Mouse (Mus musculus) T-helper 17 cell (primary cell): ENCODE results near the gene Cadps.

Experiments
- in situ Hi-C, 2 experiments: fragments of 300-600 bp; cut with MboI, MseI; formaldehyde crosslinking; loops; 1 replicate in 1 of 2; 2 replicates in 1 of 2; pipeline ENCODE4 v1.15.1; 2025; ENCODE audit warnings: high pct_unique_total_duplicates in 2 of 2

Cadps gene

DNA sequence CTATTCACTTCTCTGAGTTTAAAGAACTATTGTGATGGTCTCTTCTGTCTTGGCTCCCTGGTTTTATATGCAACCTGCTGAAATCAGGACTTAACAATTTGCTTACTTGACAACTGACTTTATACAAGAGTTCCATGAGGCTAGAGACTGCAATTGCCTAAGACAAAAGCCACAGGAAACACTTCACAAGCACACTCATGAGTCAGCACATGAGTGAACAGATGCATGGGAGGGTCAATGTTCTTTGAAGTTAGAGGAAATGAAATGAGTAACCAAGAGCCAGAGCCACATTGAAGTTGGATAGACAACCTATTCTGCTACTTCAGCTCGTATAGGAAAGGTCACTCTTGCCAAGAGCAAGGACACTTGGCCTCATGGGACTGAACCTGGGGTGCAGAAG lies 71.1 kb downstream of the Cadps start:
- in situ Hi-C loops = no loop called here

DNA sequence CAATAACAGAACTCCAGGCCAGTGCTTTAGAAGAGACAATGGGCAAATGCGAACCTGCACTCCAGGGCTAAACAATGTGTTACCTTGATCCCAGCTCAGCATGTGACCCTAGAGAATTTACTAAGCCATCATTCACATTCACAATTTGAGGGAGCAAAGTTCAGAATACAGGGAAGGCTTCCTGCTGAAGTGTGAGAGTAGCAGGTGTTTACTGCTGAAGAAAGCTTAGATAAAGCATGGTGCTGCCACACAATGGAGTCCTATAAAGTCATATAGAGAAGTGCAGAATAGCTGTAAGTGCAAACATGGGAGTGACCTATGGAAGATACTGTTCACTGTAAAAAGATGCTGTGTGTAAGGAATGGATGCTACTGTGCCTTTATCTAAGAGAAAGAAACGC lies 91.9 kb downstream of the Cadps start:
- in situ Hi-C loops = loop anchor here in 1 of 2 experiments (5.0 to 10.0 kb wide), 2 partner anchors 401 to 1176 kb away; partner anchors contain the start of gene Ptprg

DNA sequence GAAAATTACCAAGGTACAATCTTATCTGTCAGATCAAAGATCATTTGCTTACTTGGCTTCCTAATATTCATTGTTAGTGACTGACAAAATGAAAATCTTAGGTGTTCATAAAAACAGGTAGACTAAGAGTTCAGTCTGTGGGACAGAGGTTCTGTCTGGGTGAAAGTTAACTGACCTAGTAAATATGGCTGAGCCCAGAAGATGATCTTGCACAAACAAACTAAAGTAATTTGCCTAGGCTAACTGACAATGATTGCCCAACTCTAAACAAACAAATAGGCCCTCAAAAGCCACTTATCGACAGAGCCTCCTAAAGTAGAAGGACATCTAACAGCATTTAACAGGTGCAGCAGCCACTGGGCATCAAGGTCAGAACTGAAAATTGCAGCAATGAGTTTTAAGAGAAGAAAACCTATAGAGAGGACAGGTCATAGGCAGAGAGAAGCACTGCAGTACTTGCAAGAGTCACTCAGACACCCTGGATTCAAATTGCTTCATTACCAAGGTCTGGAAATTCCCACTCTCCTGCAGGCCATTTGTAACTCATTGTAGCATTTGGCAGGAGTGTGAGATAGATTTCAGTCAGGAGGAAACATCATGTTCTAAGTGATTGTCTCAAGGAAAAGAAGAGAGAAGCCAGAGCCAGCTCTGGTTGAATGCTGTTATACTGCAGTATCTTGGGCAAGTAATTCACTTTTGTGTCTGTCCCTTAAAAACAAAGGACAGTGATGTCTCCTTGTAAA lies 100.3 kb downstream of the Cadps start:
- in situ Hi-C loops = no loop called here

DNA sequence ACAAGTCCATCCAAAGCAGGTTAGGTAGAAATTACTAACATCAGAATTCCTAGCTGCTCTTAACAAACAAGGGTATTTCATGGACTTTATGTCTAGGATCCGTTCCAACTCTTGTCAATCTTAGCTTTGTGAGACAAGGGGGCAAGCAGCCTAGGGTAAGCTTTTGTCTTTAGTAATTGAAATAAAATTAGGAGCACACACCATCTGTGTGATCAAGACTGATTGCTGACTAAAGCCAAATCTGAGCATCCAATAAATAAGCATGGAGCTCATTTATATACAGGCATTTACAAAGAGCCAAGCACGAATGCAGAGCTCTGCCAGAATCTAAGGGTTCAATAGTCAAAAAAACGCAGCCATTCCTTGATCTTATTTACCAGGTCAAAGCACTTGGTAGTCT lies 104.1 kb downstream of the Cadps start:
- in situ Hi-C loops = no loop called here

DNA sequence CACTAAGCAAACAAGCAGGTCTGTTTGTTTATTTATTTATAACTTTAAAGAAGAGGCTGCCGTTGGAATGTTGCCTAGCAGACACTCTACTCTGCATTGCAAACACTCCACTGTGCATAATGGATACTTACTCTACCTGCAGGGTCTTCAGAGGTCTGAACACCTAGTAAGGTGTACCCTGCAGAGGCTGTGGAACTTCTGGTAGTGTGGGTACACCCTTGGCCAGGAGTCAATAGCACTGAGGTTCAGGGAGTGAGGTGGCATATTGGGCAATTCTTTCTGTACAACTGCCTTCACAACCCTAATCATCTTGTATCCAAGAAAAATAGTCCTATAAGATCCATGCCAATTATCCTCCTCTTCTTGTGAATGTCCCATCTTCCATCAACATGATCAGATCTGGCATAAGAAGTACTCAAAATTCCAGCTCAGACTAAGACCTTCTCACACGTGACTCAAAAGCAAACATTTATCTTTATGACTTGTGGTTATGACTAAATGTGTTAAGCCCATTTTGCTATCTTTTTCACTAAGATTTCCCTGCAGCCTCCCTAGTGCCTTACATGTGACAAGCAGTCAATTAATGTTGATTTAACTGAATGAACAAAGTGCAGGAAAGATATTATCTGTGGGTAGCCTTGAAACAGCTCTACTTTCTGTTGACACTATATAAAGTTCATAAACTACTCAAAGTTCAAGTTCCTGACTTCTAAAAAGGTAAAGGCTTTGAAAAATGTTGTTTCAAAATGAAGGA lies 106.8 kb downstream of the Cadps start:
- in situ Hi-C loops = no loop called here

DNA sequence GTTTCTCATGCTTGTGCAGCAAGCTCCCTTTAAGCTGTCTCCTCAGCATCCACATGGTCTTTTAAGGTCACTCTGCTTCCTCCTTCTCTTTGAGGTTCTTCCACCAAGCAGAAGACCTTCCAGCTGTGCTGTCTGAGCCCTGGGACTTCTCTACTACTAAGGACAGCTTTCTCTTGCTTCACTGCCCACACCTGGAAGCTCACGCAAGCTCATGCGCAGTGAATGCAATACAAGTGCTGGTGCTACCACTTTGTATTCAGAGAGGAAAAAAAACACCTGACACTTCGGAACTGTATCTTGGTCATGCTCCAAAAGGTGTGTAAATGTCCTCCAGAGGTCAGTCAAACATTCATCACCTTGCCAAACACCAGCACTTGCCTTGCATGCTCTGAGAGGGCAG lies 115.5 kb downstream of the Cadps start:
- in situ Hi-C loops = no loop called here

DNA sequence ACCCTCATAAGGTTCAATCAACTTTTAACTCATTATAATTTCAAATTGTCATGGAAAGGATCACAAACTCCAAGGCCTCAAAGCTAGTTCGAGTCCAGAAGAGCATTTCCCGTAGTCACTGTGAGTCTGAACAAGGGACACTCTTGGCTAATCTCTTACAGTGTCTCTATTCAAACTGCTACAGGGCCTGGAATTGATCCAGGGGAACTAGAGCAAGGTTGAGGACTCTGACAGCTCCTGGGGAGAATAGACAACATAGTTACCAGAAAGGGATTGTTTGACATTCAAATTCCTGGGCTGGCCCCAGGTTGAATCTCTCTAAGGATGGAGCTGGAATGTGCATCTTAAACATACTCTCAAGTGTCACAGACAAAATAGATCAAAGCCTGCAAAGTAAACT lies 118.4 kb downstream of the Cadps start:
- in situ Hi-C loops = no loop called here

DNA sequence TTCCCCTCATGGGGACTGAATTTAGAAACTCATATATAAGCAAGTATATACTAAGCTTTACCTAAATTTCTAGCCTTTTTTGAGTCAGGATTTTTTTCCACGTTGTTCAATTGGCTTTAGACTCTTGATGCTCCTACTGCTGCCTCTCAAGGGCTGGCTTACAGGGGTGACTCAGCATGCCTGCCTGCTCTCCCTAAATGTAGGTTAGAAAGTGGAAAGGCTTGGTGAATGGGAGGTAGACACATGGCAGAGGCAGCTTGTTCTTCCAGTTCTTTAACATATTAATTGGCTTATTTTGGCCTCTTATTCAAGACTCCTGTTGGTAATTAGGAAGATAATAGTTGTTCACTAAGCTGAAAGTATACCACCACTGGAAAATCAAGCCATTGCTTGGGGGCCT lies 132.7 kb downstream of the Cadps start:
- in situ Hi-C loops = no loop called here

DNA sequence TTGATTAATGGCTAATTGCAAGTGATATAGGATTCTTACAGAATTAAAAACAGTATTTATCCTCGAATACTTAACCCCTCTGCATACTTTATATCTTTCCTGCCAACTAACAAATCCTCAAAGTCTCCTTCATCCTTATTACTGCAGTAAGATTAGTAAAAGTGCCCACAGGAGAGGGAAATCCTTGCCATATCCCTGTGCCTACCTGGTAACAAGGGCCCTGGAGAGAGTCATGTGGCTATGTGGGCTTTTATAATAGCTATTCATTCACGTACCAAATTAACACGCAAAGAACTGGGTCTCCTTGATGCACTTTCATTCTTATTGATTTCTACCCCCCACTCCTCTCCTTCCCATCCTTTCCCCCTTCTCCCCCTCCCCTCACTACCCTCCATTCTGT lies 137.9 kb downstream of the Cadps start:
- in situ Hi-C loops = no loop called here

DNA sequence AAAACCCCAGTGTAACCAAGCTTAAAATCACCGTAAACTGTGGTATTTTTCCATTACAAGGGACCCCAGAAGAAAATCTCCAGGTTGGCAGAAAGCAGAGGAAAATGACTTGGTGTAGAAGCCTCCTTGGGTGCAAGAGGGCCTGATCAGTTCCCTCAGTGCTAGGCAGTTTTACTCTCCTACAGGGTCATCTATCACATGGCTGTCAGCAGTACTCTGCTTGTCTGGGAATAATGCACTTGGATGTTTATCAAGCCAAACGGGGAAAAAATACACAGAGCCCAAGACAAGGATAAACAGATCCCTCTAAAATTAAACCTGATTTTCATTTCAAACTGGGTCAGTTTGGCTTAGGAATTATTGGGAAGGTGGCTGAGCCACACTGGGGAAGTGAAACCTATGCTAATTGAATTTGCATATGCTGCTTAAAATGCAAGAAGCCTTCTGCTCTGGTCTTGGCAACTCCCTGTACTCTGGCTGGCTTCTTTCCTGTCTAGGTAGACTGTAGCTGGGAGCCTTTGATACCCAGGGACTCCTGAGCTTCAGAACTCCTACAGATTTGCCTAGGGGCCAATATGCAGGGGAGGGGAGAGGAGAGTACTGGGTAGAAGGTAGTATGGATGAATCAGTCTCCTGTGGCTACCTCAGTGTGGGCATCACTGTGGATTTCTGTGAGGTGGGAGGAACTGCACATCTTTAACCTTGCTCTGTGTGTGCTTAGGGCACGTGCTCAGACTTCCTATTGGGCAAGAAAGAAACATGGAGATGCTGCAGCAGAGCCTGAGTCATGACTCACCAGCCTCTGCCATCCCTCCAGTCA lies 141.8 kb downstream of the Cadps start:
- in situ Hi-C loops = no loop called here

DNA sequence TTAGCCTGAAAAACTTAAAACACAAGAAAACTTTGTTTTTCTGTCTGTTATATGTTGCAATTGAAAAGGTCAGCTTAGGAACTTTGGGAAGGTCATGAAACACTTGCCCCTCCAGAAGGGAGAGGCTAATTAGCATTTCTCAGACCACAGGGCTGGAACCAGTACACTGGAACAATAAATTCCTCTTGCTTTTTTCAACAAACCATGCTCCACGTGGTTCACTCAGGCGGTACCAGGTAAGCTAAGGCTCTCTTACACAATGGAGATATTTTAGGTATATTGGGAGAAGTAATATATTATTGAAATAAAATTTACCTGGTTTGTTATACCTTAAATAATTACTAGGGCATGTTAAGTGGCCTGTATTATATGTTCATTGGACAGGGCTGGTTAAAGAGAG lies 161.4 kb downstream of the Cadps start:
- in situ Hi-C loops = no loop called here

DNA sequence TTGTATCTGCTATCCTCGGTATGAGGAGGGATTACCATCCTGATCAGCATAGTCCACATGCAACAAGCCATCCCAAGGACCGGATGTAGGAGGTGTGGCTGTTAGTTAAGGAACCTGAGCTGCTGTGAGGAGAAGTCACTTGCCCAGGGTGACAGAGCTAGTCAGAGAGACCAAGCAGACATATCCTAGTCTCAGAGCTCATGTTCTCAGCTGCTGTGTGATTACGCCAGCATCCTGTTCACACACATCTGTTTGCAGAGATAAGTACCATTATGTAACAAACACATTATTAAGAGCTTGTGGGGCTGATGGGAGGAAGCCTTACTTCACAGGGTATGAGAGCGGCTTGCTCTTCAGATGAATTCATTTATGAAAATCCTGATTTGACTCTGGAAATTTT lies 165.5 kb downstream of the Cadps start:
- in situ Hi-C loops = no loop called here

DNA sequence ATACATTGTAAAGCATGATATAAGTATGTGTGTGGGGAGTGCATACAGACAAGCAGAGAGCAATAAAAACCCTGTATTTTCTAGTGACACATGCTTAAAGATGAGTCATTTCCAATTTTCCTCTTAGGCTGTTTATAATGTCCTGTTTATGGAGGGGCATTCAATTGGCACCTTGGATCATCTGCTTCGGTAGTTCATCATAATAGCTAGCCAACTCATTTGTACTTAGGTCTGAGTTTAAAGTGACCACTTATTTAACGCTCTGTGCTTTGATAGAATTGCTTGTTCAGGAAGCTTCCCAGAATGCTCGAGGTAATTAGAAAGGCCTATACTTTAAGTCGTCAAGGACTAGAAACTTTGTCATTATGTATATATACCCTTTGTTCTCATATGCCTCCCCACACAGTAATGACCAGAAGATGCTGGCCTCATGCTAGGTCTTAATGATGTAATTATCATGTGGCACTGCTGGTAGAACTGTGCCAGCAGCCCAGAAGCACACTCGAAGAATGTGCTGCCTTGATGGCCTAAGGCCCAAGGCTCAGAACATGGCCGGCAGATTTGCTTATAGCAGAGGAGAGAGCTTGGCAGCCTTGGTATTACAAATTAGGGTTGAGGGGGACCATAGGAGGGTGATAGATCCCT lies 179.9 kb downstream of the Cadps start:
- in situ Hi-C loops = no loop called here

DNA sequence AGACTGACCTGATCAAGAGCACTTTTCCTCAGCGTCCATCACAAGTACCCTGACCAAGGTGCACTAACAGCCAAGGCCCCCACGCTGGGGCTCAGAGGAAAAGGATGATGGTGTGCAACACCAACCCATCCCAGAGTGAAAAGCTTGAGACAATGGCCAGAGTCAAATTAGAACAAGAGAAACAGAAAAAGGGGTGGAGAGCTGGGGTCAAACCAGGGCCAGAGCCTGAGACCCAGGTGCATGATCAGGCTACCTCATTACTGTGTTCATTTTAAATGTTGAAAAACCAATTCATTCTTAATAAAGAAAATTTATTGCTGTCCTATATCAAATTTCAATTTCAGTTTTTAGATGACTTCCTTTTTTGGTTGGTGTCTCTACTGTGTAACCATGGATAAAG lies 184.1 kb downstream of the Cadps start:
- in situ Hi-C loops = no loop called here

DNA sequence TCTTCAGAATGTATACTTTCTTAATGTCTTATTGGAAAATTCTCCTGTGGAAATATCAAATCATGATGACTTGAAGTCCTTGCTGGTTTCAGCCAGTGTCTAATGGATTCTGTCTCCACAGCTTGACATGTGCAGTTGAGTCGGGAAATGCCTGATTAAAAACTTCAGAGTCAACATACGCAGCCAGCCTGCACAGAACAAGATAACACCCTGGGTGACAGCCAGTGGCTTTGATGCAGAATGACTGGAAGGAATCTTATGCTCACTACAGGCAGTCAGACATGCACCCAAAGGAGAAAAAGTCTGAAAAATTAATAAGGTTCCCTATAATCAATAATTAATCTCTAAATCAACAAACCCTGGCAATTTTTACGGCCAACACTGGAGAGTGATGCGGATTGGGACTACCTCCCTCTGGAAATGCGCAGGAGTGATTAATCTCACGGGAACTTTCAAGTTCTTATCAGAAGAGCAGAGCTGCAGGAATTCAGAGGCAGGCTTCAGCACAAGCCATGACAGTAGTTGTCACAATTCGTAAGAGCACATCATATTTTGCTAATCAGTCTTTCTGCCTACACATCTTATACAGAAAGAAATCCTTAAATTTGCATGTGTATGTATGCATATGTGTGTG lies 185.6 kb downstream of the Cadps start:
- in situ Hi-C loops = no loop called here

DNA sequence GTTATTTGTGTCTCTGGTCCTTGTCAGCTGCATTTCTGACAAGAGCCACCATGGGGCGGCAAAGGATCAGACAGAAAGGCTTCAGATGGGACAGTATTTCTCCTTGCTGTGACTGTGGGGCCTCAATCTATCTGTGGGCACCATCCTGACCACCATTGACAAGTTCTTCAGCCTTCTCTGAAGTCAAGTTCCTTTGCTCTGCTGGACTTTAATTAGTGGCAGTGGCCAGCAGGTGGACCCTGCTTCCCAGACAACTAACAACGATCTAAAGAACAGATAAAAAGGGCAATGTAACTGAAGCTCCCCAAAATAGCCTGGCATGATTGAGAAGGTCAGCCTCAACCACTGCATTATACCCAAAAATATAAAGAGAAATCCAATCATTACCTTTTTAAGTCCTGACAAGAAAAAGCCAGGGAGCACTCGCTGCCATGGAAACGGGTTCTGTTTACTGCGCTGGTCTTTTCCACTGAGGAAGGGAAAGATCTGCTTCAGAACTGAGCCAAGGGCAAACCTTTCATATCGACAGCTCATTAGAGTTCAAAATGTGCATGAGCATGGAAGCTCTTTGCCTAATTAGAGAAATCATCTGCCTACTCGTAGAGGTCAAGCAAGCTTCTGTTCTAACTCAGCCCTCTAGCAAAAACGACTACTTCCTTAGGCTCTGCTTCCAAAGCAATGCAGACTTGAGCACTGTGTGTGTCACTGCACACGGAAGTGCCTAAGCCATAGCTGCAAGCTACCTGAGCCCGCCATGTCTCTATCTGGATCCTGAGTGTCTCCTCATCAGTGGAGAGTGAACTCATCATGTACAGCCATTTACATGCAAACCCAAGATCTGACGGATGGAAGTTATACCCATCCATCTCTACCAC lies 198.4 kb downstream of the Cadps start:
- in situ Hi-C loops = no loop called here

DNA sequence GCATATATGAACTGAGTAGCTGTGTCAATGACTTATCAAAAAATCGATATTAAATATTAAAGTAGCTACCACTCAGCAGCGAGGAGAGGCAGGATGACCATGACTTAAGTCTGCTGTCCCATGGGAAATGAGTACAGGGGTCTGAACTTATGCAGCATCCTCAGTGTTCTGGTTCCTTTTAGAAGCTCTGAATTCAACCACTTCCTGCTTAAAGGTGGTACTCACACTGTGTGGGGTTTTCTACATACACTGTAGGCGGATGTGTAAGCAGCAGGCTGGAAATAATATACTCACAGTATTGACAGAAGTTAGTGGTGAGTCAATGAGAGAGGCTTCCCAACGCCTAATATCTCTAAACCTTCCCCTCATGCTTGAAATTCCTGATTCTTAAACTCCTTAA lies 215.9 kb downstream of the Cadps start:
- in situ Hi-C loops = no loop called here

DNA sequence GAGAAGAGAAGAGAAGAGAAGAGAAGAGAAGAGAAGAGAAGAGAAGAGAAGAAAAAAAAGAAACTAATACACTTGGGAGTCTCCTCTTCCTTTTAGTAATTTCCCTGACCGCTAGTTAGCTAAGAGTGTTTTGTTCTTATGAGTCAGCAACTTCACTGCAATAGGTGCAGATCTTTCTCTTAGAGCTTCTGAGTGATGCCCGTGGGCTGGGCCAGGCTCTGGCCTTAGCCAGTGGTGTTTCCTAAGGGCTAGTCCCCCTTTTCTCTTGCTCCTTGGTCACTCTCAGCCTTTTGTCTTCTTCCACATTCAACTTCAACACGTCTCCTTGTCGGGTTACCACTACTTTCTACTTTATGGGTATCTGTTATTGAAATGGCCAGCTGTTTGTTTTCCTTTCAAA lies 216.7 kb downstream of the Cadps start:
- in situ Hi-C loops = no loop called here

DNA sequence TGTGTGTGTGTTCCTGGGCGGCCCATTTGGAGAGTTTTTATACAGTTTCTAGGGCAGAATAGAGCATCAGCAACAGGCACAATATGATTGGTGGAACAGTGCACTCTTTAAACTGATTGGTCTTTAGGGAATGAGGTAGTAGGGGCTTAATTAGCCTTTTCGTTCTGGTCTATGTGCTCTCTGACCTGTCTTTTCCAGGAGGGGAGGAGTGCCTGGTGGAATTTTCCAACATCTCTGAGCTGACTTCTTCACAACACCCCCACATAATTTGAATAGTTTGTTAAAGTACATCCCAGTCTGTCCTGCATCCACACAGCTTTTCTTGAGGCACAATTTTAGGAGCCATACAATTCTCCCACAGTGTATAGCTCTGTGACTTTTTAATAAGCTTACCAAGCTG lies 220.8 kb downstream of the Cadps start:
- in situ Hi-C loops = no loop called here

DNA sequence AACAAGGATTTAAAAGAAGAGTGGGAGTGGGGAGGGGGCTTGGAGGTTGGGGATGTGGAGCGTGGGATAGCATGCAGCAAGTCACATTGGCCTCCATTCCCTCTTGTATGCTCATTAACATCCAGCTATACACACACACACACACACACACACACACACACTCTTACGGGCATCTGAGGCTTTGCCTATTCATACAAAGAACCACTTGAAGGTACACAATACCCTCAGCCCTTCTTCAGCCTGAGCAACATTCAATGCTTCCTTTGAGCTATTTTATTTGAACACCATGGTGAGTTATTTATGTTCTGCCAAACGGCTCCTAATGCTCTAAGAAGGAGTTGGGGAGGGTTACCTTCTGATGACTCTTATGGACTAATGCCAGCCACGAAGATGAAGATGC lies 227.6 kb downstream of the Cadps start:
- in situ Hi-C loops = loop anchor here in 1 of 2 experiments (25.0 kb wide), 1 partner anchor 1317 kb away; the partner anchor contains the start of gene Gm281
